Mouse (Mus musculus) C2C12 (cell line): ENCODE measurements around the gene Irx4.

Experiments used
- CEBPB ChIP-seq: IDR thresholded peaks from one replicate; pipeline ENCODE4 v1.6.1; 2011; ENCODE audit warnings: low read depth, mild to moderate bottlenecking, control low read depth, moderate library complexity
- CTCF ChIP-seq: IDR thresholded peaks from one replicate; pipeline ENCODE4 v1.5.1; 2011; ENCODE audit not compliant: control insufficient read depth, insufficient read depth, insufficient read length
- FOSL1 ChIP-seq: IDR thresholded peaks from one replicate; pipeline ENCODE4 v1.8.0; 2011; ENCODE audit warnings: mild to moderate bottlenecking, low read length; ENCODE audit not compliant: poor library complexity, insufficient read depth, severe bottlenecking
- MAX ChIP-seq: IDR thresholded peaks from one replicate; pipeline ENCODE4 v1.6.1; 2011; ENCODE audit warnings: mild to moderate bottlenecking, control low read depth
- MYOD1 ChIP-seq: IDR thresholded peaks from one replicate; pipeline ENCODE4 v1.6.1; 2011; ENCODE audit warnings: low read depth; ENCODE audit not compliant: control insufficient read depth, insufficient read length
- MYOG ChIP-seq: IDR thresholded peaks from one replicate; pipeline ENCODE4 v1.6.1; 2011; ENCODE audit not compliant: control insufficient read depth, insufficient read length; ENCODE audit errors: extremely low read depth
- USF1 ChIP-seq: IDR thresholded peaks from one replicate; pipeline ENCODE4 v1.6.1; 2011; ENCODE audit warnings: low read depth, mild to moderate bottlenecking, control low read depth, moderate library complexity

- TF ChIP-seq CTCF: no peak
- TF ChIP-seq MAX: no peak
- TF ChIP-seq FOSL1: no peak
- TF ChIP-seq CEBPB: no peak
- TF ChIP-seq MYOD1: no peak
- no peak for TF ChIP-seq MYOG
- no peak for TF ChIP-seq USF1
These were observed 13.3 kb downstream of the Irx4 start for GRCm38 (mm10) chr13:73273536-73273935.
